Mouse (Mus musculus) kidney, adult 2 months (tissue): ENCODE measurements around the gene Paics. TPM values are rescaled to one million over a fixed set of nuclear protein-coding genes. Genes with fewer than 3 reads are reported as not detected.
A peak's percentile ranks its signal among the peaks of the same experiment; 100 is the strongest.

ENCODE experiments used
- DNase-seq: peaks from one replicate; pipeline ENCODE4 v3.0.0; 2021
- H3K27ac ChIP-seq: fragments of 200-500 bp; 2 replicates; pipeline ENCODE4 v1.5.1; 2012; ENCODE audit warnings: low read depth, low read length, control low read depth, inconsistent platforms; ENCODE audit not compliant: insufficient read depth
- H3K27me3 ChIP-seq: fragments of 200-500 bp; replicated peaks from 2 replicates; pipeline ENCODE4 v1.6.1; 2012; ENCODE audit warnings: mild to moderate bottlenecking, moderate library complexity, low read length, inconsistent platforms; ENCODE audit not compliant: control insufficient read depth, insufficient read depth
- H3K36me3 ChIP-seq: fragments of 200-500 bp; 2 replicates; pipeline ENCODE4 v1.6.1; 2012; ENCODE audit warnings: mild to moderate bottlenecking, moderate library complexity, low read length, inconsistent platforms; ENCODE audit not compliant: control insufficient read depth, insufficient read depth
- H3K4me1 ChIP-seq: fragments of 200-500 bp; 2 replicates; pipeline ENCODE4 v1.6.1; 2011; ENCODE audit warnings: low read length; ENCODE audit not compliant: control insufficient read depth, insufficient read depth
- H3K4me3 ChIP-seq: fragments of 200-500 bp; 2 replicates; pipeline ENCODE4 v1.5.1; 2011; ENCODE audit warnings: mild to moderate bottlenecking, low read depth, low read length, control low read depth; ENCODE audit not compliant: insufficient read depth
- CTCF ChIP-seq: fragments of 200-500 bp; conservative IDR thresholded peaks from 2 replicates; pipeline ENCODE4 v1.5.1; 2011; ENCODE audit warnings: low read depth, mild to moderate bottlenecking, control low read depth, low read length, moderate library complexity, mixed read lengths; ENCODE audit not compliant: insufficient read depth, insufficient read length
- POLR2A ChIP-seq: fragments of 200-500 bp; IDR thresholded peaks from one replicate; pipeline ENCODE4 v1.6.1; 2011; ENCODE audit warnings: low read depth, low read length, control low read depth
- WGBS: fragments of 180-500 bp; shearing (Covaris S2); methylation state at CpG from one replicate; pipeline ENCODE4 v1.1.7; 2018; 5-methylcytosine and 5-hydroxymethylcytosine counted together
- polyA plus RNA-seq: library from polyadenylated mRNA; depleted of rRNA; stranded (reverse); fragments of >200 nt; gene quantifications from 2 replicates; pipeline ENCODE4 v1.2.3, GENCODE M21; 2012

The Paics gene
- polyA plus RNA-seq, 1 experiment: 170 TPM

DNA sequence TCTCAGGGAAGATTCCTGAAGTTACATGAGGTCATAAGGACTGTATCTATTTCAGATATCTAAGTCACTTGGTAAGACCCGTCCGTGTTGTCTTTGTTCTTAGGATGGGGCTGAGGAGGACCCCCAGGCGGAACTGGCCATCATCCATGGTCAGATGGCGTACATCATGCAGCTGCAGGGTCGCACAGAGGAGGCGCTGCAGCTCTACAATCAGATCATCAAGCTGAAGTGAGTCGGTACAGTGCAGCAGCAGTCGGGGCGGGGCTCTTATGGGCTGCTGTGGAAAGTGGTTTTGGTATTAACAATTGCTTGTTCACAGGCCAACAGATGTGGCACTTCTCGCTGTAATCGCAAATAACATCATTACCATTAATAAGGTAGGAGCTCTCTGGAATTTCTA is 32.9 kb downstream of the Paics start:
- H3K4me3 ChIP-seq: no peak overlapping the region
- peaks cover 2% of the 10 kb centered on the region; the same call in 1 of the 2 replicates for H3K4me1 ChIP-seq
- TF ChIP-seq POLR2A (no peak), CTCF (no peak)
- H3K27ac ChIP-seq: no peak overlapping the region
- DNase-seq: no peak
- 89% methylated on average over 11 of the region's 11 CpGs for WGBS
- H3K27me3 ChIP-seq: no peaks in the 10 kb centered on the region
- H3K36me3 ChIP-seq: peaks cover 5% of the 10 kb centered on the region

DNA sequence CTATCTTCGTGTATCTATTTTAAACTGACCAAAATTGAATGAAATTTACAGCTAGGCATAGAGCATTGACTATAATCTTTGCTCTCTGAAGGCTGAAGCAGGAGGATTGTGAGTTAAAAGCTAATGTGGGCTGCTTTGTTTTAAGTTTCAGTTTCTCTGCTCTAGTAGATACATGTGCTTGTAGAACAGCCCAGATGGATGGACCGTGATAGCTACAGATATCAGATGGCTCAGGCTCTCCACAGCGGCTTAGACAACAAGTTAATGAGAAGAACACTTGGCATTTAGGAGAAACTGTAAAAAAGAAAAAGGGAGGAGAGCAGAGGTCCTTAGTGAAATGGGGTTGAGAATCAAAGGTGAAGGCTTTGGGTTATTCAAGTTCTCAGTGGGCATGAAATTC is 39.7 kb downstream of the Paics start:
- peaks cover 16% of the 10 kb centered on the region for H3K36me3 ChIP-seq
- WGBS: 63% methylated on average over 3 of the region's 3 CpGs

DNA sequence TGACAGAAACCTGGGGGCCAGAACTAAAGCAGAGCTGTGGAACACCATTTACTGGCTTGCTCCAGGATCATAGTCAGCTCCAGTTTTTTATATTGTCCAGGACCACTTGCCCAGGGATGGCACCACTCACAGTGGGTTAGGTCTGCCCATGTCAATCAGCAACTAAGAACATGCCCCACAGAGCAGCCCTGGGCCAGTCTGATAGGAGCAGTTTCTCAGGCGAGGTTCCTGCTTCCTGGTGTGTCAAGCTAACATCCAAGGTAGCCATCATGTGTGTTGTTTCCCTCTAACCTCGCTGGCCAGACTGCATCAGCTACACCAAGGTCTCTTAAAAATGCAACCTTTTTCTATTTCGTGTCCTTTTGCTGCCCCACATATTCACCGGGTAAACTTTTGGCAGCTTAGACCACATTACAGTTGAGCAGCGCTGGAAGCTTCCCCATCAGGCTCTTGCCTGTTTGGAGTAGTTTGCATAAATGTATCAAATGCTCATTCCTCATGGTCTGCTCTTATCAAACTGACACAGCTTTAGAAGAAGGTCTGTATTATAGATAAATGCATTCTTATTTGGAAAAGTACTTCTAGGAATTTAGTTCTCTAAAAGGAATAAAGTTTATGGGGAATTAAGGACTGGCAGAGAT is 42.2 kb downstream of the Paics start:
- 94% methylated on average over 5 of the region's 5 CpGs for WGBS
- TF ChIP-seq CTCF (no peak), POLR2A (no peak)
- DNase-seq: no peak

More for the DNA sequence above, 39.7 kb downstream of the Paics start:
- no peak overlapping the region for H3K27ac ChIP-seq
- H3K27me3 ChIP-seq: no peaks in the 10 kb centered on the region
- DNase-seq: no peak
- no peak for TF ChIP-seq CTCF
- no peak for TF ChIP-seq POLR2A
- no peak overlapping the region for H3K4me3 ChIP-seq
- H3K4me1 ChIP-seq: peaks cover 2% of the 10 kb centered on the region; the same call in 1 of the 2 replicates

DNA sequence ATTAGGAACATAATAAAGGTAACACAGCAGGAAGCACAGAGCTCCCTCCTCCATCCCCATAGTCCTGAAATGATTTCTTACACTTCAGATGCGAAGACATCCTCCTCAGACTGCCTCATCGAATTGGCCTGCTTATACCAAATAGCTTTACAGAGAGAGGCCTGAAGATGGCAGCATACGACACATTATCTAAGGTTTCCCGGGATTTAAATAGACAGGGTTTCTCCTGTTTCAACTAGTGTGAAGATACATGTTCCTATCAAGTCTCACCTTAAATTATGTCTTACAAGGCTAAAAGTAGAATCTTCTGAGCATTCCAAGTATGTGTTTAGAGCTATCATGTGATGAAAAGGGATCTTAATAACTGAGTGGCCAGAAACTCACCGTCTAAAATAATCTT is 47.3 kb downstream of the Paics start:
- Histone ChIP-seq H3K4me3 (no peak overlapping the region), H3K36me3 (peaks cover 25% of the 10 kb centered on the region), H3K27me3 (no peaks in the 10 kb centered on the region), H3K4me1 (no peaks in the 10 kb centered on the region), H3K27ac (no peak overlapping the region)
- DNase-seq: peak; percentile 9
- WGBS: 43% methylated on average over 5 of the region's 5 CpGs
- TF ChIP-seq POLR2A (no peak), CTCF (no peak)

More for the DNA sequence above, 42.2 kb downstream of the Paics start:
- Histone ChIP-seq H3K4me3 (no peak overlapping the region), H3K36me3 (peaks cover 21% of the 10 kb centered on the region), H3K4me1 (no peaks in the 10 kb centered on the region), H3K27me3 (no peaks in the 10 kb centered on the region), H3K27ac (no peak overlapping the region)

DNA sequence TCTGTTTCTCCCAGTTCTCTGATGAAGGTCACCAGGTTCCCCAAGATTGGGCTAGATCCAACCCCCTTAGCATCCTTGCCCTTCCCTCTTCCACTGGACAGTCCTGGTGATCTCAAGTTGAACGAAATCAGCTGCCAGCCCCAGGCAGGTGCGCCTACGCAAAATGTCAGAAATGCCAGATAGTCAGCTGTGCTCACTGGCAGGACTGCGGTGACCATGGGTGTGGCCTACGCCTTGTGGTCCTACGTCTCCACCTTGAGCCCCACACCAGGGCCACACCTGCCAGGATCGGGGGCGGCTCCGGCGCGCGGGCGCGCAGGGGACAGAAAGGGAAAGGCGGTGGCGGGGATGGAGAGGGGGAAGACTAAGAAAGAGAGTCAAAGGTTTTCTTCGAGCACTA is 50.1 kb downstream of the Paics start:
- DNase-seq: no peak
- Histone ChIP-seq H3K27ac (no peak overlapping the region), H3K4me1 (no peaks in the 10 kb centered on the region), H3K36me3 (peaks cover 14% of the 10 kb centered on the region), H3K4me3 (no peak overlapping the region), H3K27me3 (no peaks in the 10 kb centered on the region)
- no peak for TF ChIP-seq CTCF
- TF ChIP-seq POLR2A: no peak
- WGBS: 95% methylated on average over 17 of the region's 17 CpGs

DNA sequence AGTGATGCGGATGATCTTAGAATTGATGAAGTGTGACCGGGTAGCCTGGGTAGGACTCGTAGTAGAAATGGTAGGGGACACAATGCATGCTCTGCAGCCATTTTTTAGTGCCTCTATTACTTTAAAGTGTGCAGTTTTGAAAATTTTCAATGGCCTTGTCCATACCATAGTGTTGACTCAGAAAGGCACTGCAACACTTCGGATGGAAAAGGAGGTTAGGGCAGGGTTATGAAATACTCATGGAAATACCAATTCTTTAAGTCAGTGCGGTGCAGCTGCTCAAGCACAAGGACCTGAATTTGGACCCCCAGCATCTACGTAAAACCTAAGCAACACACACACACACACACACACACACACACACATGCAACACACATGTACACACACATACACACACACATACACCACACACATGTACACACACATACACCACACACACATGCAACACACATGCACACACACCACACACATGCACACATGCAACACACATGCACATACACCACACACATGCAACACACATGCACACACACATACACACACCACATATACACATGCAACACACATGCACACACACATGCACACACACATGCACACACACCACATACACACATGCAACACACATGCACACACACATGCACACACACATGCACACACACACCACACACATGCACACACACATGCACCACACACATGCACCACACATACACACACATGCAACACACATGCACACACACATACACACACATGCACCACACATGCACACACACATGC is 53.1 kb downstream of the Paics start, which contains the start of gene Arl9:
Gene Arl9 (plus strand): TSS at position 5 of the 771 bp plus-strand sequence.
- 90% methylated on average over 6 of the region's 6 CpGs for WGBS
- Histone ChIP-seq H3K27ac (no peak within 1 kb of the TSS), H3K27me3 (no peaks in the 10 kb centered on the region), H3K4me3 (no peak within 1 kb of the TSS), H3K36me3 (peaks cover under 1% of the 10 kb centered on the region; the same call in 1 of the 2 replicates), H3K4me1 (no peaks in the 10 kb centered on the region)
- DNase-seq: no peak
- TF ChIP-seq CTCF (no peak), POLR2A (no peak)

DNA sequence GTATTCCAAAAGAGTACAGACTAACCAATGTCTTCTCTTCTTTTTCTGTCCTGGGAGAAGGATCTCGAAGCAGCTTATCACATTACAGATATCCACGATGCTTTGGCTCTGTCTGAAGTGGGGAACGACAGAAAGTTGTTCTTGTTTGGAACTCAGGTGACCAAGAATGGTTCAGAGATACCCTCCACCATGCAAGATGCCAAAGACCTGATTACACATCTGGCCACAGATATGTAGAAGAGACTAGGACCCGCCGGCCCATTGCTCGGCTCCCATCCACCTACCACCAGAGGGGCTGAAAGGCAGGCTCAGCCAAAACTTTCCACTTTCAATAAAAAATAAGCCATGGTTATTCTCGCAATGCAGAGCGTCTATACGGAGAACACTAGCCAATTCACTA is 59.2 kb downstream of the Paics start:
- no peaks in the 10 kb centered on the region for H3K36me3 ChIP-seq
- no peak for DNase-seq
- H3K27ac ChIP-seq: no peak overlapping the region
- H3K27me3 ChIP-seq: no peaks in the 10 kb centered on the region
- H3K4me3 ChIP-seq: no peak overlapping the region
- TF ChIP-seq POLR2A: no peak
- no peak for TF ChIP-seq CTCF
- H3K4me1 ChIP-seq: no peaks in the 10 kb centered on the region
- 89% methylated on average over 9 of the region's 9 CpGs for WGBS
